Mouse (Mus musculus) CH12.LX (cell line): ENCODE measurements at regions not wholly inside any gene's neighbourhood (a gene's known extent, or its start where the extent isn't known, plus 50 kb on each side); places are given as distances from the start of the nearest gene placed in this dataset.

Source experiments
- DNase-seq: peaks from one replicate; pipeline ENCODE4 v3.0.0-alpha.2; 2013; ENCODE audit errors: extremely low read depth
- H3K27ac ChIP-seq: 2 replicates; pipeline ENCODE4 v1.5.1; 2012; ENCODE audit warnings: low read depth, mild to moderate bottlenecking, control low read depth, moderate library complexity; ENCODE audit not compliant: insufficient read depth
- H3K27me3 ChIP-seq: replicated peaks from 2 replicates; pipeline ENCODE3; 2012; ENCODE audit warnings: inconsistent platforms
- H3K36me3 ChIP-seq, 2 experiments: replicated peaks in 1 of 2; 2 replicates each; pipeline versions ENCODE3 to v1.6.1; 2012; ENCODE audit warnings: inconsistent platforms in 1 of 2, low read length in 1 of 2, mild to moderate bottlenecking in 1 of 2, mixed read lengths in 1 of 2, moderate library complexity in 1 of 2; ENCODE audit not compliant: control insufficient read depth in 1 of 2, insufficient read depth in 1 of 2
- H3K4me1 ChIP-seq, 2 experiments: 2 replicates each; pipeline ENCODE4 v1.6.1; 2012; ENCODE audit warnings: inconsistent platforms in 1 of 2, moderate library complexity in 1 of 2; ENCODE audit not compliant: insufficient read depth in 2 of 2, control insufficient read depth in 1 of 2
- H3K4me2 ChIP-seq: 2 replicates; pipeline ENCODE4 v1.6.1; 2012; ENCODE audit warnings: low read depth, mild to moderate bottlenecking, control low read depth; ENCODE audit not compliant: poor library complexity, insufficient read depth, severe bottlenecking
- H3K4me3 ChIP-seq, 3 experiments: fragments of 150-350 bp in 1 of 3; sonication (generic) in 1 of 3; replicated peaks in 1 of 3; 2 replicates each; pipeline versions ENCODE3 to v1.5.1; 2011 to 2012; ENCODE audit warnings: low read depth in 2 of 3, low read length in 2 of 3, mild to moderate bottlenecking in 2 of 3, moderate library complexity in 2 of 3, control low read depth in 1 of 3, improper control_type of control experiment in 1 of 3, inconsistent platforms in 1 of 3, mixed read lengths in 1 of 3; ENCODE audit not compliant: poor library complexity in 1 of 3
- H3K79me2 ChIP-seq: replicated peaks from 2 replicates; pipeline ENCODE4 v1.6.1; 2012; ENCODE audit warnings: mild to moderate bottlenecking, moderate library complexity; ENCODE audit not compliant: control insufficient read depth, poor library complexity, insufficient read depth, severe bottlenecking; ENCODE audit errors: extremely low read depth
- H3K9ac ChIP-seq: 2 replicates; pipeline ENCODE4 v1.6.1; 2012; ENCODE audit warnings: low read depth, mild to moderate bottlenecking, control low read depth, moderate library complexity; ENCODE audit not compliant: insufficient read depth
- H3K9me3 ChIP-seq: replicated peaks from 2 replicates; pipeline ENCODE3; 2012; ENCODE audit warnings: low read length, inconsistent platforms, mixed read lengths
- BHLHE40 ChIP-seq: IDR thresholded peaks from 2 replicates; pipeline ENCODE4 v1.6.1; 2011; ENCODE audit warnings: mild to moderate bottlenecking, low read depth, low read length, improper control_type of control experiment
- CHD1 ChIP-seq: IDR thresholded peaks from 2 replicates; pipeline ENCODE4 v1.6.1; 2012; ENCODE audit warnings: low read depth, low read length, improper control_type of control experiment, inconsistent platforms
- CTCF ChIP-seq, 2 experiments: IDR thresholded peaks in 1 of 2; conservative IDR thresholded peaks in 1 of 2; 2 replicates each; pipeline ENCODE4 v1.5.1; 2011 to 2012; ENCODE audit warnings: low read depth in 2 of 2, low read length in 2 of 2, improper control_type of control experiment in 1 of 2, inconsistent platforms in 1 of 2, mild to moderate bottlenecking in 1 of 2, moderate library complexity in 1 of 2
- E2F4 ChIP-seq: IDR thresholded peaks from 2 replicates; pipeline ENCODE4 v1.6.1; 2011; ENCODE audit warnings: low read depth, low read length, improper control_type of control experiment; ENCODE audit not compliant: insufficient replicate concordance
- JUND ChIP-seq: conservative IDR thresholded peaks from 2 replicates; pipeline ENCODE4 v1.6.1; 2011; ENCODE audit warnings: low read depth, low read length, improper control_type of control experiment
- KAT2A ChIP-seq: IDR thresholded peaks from 2 replicates; pipeline ENCODE4 v1.6.1; 2012; ENCODE audit warnings: low read length, improper control_type of control experiment, inconsistent platforms; ENCODE audit not compliant: insufficient replicate concordance
- MAFK ChIP-seq: IDR thresholded peaks from 2 replicates; pipeline ENCODE4 v1.6.1; 2011; ENCODE audit warnings: low read length, improper control_type of control experiment; ENCODE audit not compliant: insufficient replicate concordance
- MAX ChIP-seq: IDR thresholded peaks from 2 replicates; pipeline ENCODE4 v1.6.1; 2011; ENCODE audit warnings: low read length, improper control_type of control experiment
- MEF2A ChIP-seq: IDR thresholded peaks from 2 replicates; pipeline ENCODE4 v1.6.1; 2014; ENCODE audit warnings: low read depth, mild to moderate bottlenecking, inconsistent platforms, low read length, improper control_type of control experiment, borderline replicate concordance
- MXI1 ChIP-seq: IDR thresholded peaks from 2 replicates; pipeline ENCODE4 v1.6.1; 2011; ENCODE audit warnings: mild to moderate bottlenecking, low read depth, low read length, improper control_type of control experiment
- MYC ChIP-seq: IDR thresholded peaks from 2 replicates; pipeline ENCODE4 v1.6.1; 2011; ENCODE audit warnings: low read depth, mild to moderate bottlenecking, improper control_type of control experiment, low read length
- NRF1 ChIP-seq: IDR thresholded peaks from 2 replicates; pipeline ENCODE4 v1.6.1; 2014; ENCODE audit warnings: low read depth, mild to moderate bottlenecking, inconsistent platforms, low read length, improper control_type of control experiment, moderate library complexity
- POLR2A ChIP-seq: IDR thresholded peaks from 2 replicates; pipeline ENCODE4 v1.6.1; 2011; ENCODE audit warnings: low read depth, mild to moderate bottlenecking, improper control_type of control experiment, low read length
- RCOR1 ChIP-seq: conservative IDR thresholded peaks from 2 replicates; pipeline ENCODE4 v1.6.1; 2012; ENCODE audit warnings: low read depth, mild to moderate bottlenecking, inconsistent platforms, low read length, improper control_type of control experiment
- SIN3A ChIP-seq: IDR thresholded peaks from 2 replicates; pipeline ENCODE4 v1.6.1; 2012; ENCODE audit warnings: low read length, improper control_type of control experiment, inconsistent platforms
- ZC3H11A ChIP-seq: IDR thresholded peaks from 2 replicates; pipeline ENCODE4 v1.6.1; 2012; ENCODE audit warnings: low read depth, mild to moderate bottlenecking, inconsistent platforms, low read length, improper control_type of control experiment
- ZKSCAN1 ChIP-seq: IDR thresholded peaks from 2 replicates; pipeline ENCODE4 v1.6.1; 2012; ENCODE audit warnings: low read depth, inconsistent platforms, low read length, improper control_type of control experiment, borderline replicate concordance
- ZMIZ1 ChIP-seq: IDR thresholded peaks from 2 replicates; pipeline ENCODE4 v1.6.1; 2012; ENCODE audit warnings: low read depth, mild to moderate bottlenecking, inconsistent platforms, low read length, improper control_type of control experiment
- dilution Hi-C: fragments of 300-500 bp; cut with MboI; formaldehyde crosslinking; loops from 2 replicates; pipeline ENCODE4 v1.14.3; 2020; ENCODE audit warnings: low sequenced_read_pairs; ENCODE audit not compliant: extremely low pct_unique_long_range_greater_than_20kb, extremely low pct_ligation_motif_present
- in situ Hi-C: fragments of 300-500 bp; cut with MboI; formaldehyde crosslinking; loops from 3 replicates; pipeline ENCODE4 v1.14.3; 2019; ENCODE audit warnings: low sequenced_read_pairs, low pct_ligation_motif_present, low pct_unique_long_range_greater_than_20kb, mixed read lengths

DNA sequence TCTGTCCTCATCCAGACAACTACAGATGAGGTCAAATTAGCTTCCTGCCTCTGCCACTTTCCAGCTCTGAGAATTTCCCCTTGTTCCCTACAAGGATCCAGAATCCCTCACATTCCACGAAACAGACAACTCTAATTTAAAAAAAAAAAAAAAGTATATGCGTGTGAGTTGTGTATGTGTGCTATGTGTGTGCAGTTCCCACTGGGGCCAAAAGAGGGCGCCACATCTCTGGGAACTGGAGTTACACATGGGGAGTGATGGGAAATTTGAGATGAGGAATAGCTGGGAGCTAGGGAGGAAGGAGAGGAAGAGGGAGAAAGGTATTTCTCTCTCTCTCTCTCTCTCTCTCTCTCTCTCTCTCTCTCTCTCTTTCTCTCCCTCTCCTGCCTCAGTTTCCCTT is 240.3 kb upstream of the Srrm4 start:
- TF ChIP-seq MAX (no peak), NRF1 (no peak), CHD1 (no peak), MAFK (no peak), JUND (no peak), KAT2A (no peak), CTCF (conservative IDR thresholded peaks at IDR 0.05 in 1 of 2, IDR thresholded peaks at IDR 0.05 in 1 of 2; ENCODE audit: low read depth in 2 of 2, low read length in 2 of 2) (no peak), BHLHE40 (no peak), MXI1 (no peak), SIN3A (no peak), ZMIZ1 (no peak)
- in situ Hi-C loops (no loop called here), dilution Hi-C loops (no loop called here)
- H3K36me3 ChIP-seq: no peaks in the 10 kb centered on the region
- DNase-seq: no peak
- no peaks in the 10 kb centered on the region for H3K27me3 ChIP-seq
- H3K9me3 ChIP-seq: peaks cover 89% of the 10 kb centered on the region
- H3K4me1 ChIP-seq: no peaks in the 10 kb centered on the region
- H3K79me2 ChIP-seq: no peaks in the 10 kb centered on the region
- H3K4me2 ChIP-seq: no peak overlapping the region
- no peak overlapping the region for H3K27ac ChIP-seq
- no peak overlapping the region for H3K4me3 ChIP-seq
- no peak overlapping the region for H3K9ac ChIP-seq

DNA sequence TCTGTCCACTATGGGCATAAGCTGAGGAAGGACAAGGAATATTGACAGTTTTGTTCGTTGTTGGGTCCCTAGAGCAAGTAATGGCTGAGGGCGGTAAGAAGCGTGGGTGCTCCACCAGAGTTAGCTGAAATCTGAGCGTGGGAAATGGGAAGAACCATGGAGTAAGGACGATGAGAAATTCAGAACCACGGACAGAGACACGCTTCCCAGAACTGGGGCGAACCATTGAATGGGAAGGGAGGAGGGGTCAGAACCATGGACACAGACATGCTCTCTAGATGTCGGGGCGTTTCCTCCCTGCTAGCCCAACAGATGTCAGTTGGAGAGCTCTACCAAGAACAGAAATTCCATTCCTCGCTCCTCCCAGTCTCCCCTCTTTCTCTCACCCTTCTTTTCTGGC is 238.2 kb upstream of the Srrm4 start:
- H3K79me2 ChIP-seq: no peaks in the 10 kb centered on the region
- H3K4me3 ChIP-seq: no peak overlapping the region
- no peaks in the 10 kb centered on the region for H3K4me1 ChIP-seq
- H3K4me2 ChIP-seq: no peak overlapping the region
- dilution Hi-C loops: no loop called here
- no peak overlapping the region for H3K27ac ChIP-seq
- no peaks in the 10 kb centered on the region for H3K27me3 ChIP-seq
- TF ChIP-seq RCOR1 (no peak), E2F4 (no peak), MYC (no peak), ZC3H11A (no peak), MXI1 (no peak), NRF1 (no peak), CTCF (conservative IDR thresholded peaks at IDR 0.05 in 1 of 2, IDR thresholded peaks at IDR 0.05 in 1 of 2; ENCODE audit: low read depth in 2 of 2, low read length in 2 of 2) (no peak), MAX (no peak), ZKSCAN1 (no peak), POLR2A (no peak), MEF2A (no peak), MAFK (no peak)
- TF ChIP-seq, all 38 proteins: peak for 0
- in situ Hi-C loops: no loop called here
- Histone ChIP-seq H3K9me3 (peaks cover 86% of the 10 kb centered on the region), H3K36me3 (no peaks in the 10 kb centered on the region), H3K9ac (no peak overlapping the region)
- DNase-seq: no peak
